Mouse (Mus musculus) lung, postnatal 0 days (tissue): ENCODE results near the gene Gm6993. TPM values are rescaled to one million over a fixed set of nuclear protein-coding genes. Genes with fewer than 3 reads are reported as not detected.

Experiments
- ATAC-seq: fragments of 200-750 bp; cut with Nextera tagmentation; 2 replicates; pipeline ENCODE4 v1.8.0; 2017; ENCODE audit warnings: moderate library complexity
- DNase-seq: peaks from one replicate; pipeline ENCODE4 v3.0.0-alpha.2; 2016; ENCODE audit warnings: low spot score
- H3K27ac ChIP-seq: fragments of 300-500 bp; sonication (generic); 2 replicates; pipeline ENCODE4 v1.5.1; 2014; ENCODE audit warnings: antibody characterized with exemption, mild to moderate bottlenecking, low read length, mixed read lengths
- H3K27me3 ChIP-seq: fragments of 300-500 bp; sonication (generic); replicated peaks from 2 replicates; pipeline ENCODE4 v1.6.1; 2014; ENCODE audit warnings: low read length, mixed read lengths; ENCODE audit not compliant: insufficient read depth
- H3K36me3 ChIP-seq: fragments of 300-500 bp; sonication (generic); 2 replicates; pipeline ENCODE4 v1.6.1; 2014; ENCODE audit warnings: low read length, mixed read lengths; ENCODE audit not compliant: insufficient read depth
- H3K4me1 ChIP-seq: fragments of 300-500 bp; sonication (generic); 2 replicates; pipeline ENCODE4 v1.6.1; 2014; ENCODE audit warnings: antibody characterized with exemption, low read depth, low read length, mixed read lengths; ENCODE audit not compliant: insufficient read depth
- H3K4me2 ChIP-seq: fragments of 300-500 bp; sonication (generic); replicated peaks from 2 replicates; pipeline ENCODE4 v1.6.1; 2014; ENCODE audit warnings: low read depth, mild to moderate bottlenecking, low read length, moderate library complexity, mixed read lengths
- H3K4me3 ChIP-seq: fragments of 300-500 bp; sonication (generic); 2 replicates; pipeline ENCODE4 v1.5.1; 2014; ENCODE audit warnings: low read depth, low read length
- H3K9ac ChIP-seq: fragments of 300-500 bp; sonication (generic); replicated peaks from 2 replicates; pipeline ENCODE4 v1.6.1; 2014; ENCODE audit warnings: low read depth, mild to moderate bottlenecking
- H3K9me3 ChIP-seq: fragments of 300-500 bp; sonication (generic); 2 replicates; pipeline ENCODE4 v1.6.1; 2016; ENCODE audit warnings: low read length, mixed read lengths
- CTCF ChIP-seq: IDR thresholded peaks from 2 replicates; pipeline ENCODE4 v1.5.1; 2016; ENCODE audit warnings: antibody characterized with exemption, mild to moderate bottlenecking
- EP300 ChIP-seq: IDR thresholded peaks from 2 replicates; pipeline ENCODE4 v1.6.1; 2016; ENCODE audit warnings: antibody characterized with exemption, mild to moderate bottlenecking, control low read depth
- WGBS: fragments of 180-500 bp; shearing (Covaris S2); extraction: QIAGEN DNeasy Blood & Tissue Kit; methylation state at CpG from one replicate; pipeline ENCODE4 v1.1.7; 2014; 5-methylcytosine and 5-hydroxymethylcytosine counted together
- polyA plus RNA-seq: library from polyadenylated mRNA; unstranded; fragments of >200 nt; fragmentation: Nextera tagmentation; extraction: Ambion mirVana; gene quantifications from 2 replicates; pipeline ENCODE4 v1.2.1, GENCODE M21; 2015

The Gm6993 gene
- polyA plus RNA-seq, 1 experiment from 2014 or later, result not detected

GRCm38 (mm10) chr12:31267363-31267762, 26.8 kb downstream of the Gm6993 start:
- TF ChIP-seq CTCF, result no peak
- no peak for TF ChIP-seq EP300
- peak overlapping the region; percentile 90 for H3K4me2 ChIP-seq
- no peak overlapping the region for H3K9ac ChIP-seq
- H3K27ac ChIP-seq, result no peak overlapping the region
- 31% methylated on average over 4 of the region's 4 CpGs for WGBS
- peaks cover 29% of the 10 kb centered on the region; the same call in 1 of the 2 replicates for H3K4me1 ChIP-seq
- no peaks in the 10 kb centered on the region for H3K36me3 ChIP-seq
- DNase-seq (no peak), ATAC-seq (no peak)
- H3K9me3 ChIP-seq, result no peaks in the 10 kb centered on the region
- H3K4me3 ChIP-seq, result peak overlapping the region; percentile 65; the same call in 1 of the 2 replicates
- no peaks in the 10 kb centered on the region for H3K27me3 ChIP-seq

GRCm38 (mm10) chr12:31268315-31268714, 27.7 kb downstream of the Gm6993 start:
- Histone ChIP-seq H3K27me3 (no peaks in the 10 kb centered on the region), H3K4me2 (0 out of 2 replicates have a peak overlapping the region, but pooled peaks have one; percentile 11), H3K4me3 (no peak overlapping the region), H3K4me1 (peaks cover 29% of the 10 kb centered on the region; the same call in 1 of the 2 replicates), H3K9me3 (no peaks in the 10 kb centered on the region), H3K36me3 (peaks cover 6% of the 10 kb centered on the region; the same call in 1 of the 2 replicates), H3K27ac (no peak overlapping the region), H3K9ac (no peak overlapping the region)
- ATAC-seq (no peak), DNase-seq (no peak)
- no peak for TF ChIP-seq EP300
- no peak for TF ChIP-seq CTCF
- WGBS, result 64% methylated on average over 3 of the region's 3 CpGs

- no peak for DNase-seq
- TF ChIP-seq CTCF (no peak), EP300 (no peak)
- Histone ChIP-seq H3K9me3 (no peaks in the 10 kb centered on the region), H3K9ac (no peak overlapping the region), H3K27ac (no peak overlapping the region; the same call in 1 of the 2 replicates), H3K27me3 (no peaks in the 10 kb centered on the region), H3K4me3 (no peak overlapping the region), H3K4me1 (peaks cover 29% of the 10 kb centered on the region; the same call in 1 of the 2 replicates), H3K36me3 (peaks cover 12% of the 10 kb centered on the region; the same call in 1 of the 2 replicates), H3K4me2 (no peak overlapping the region)
- 63% methylated on average over 12 of the region's 12 CpGs for WGBS
- no peak for ATAC-seq
These were observed 28.5 kb downstream of the Gm6993 start for GRCm38 (mm10) chr12:31269020-31269597.

- Histone ChIP-seq H3K36me3 (peaks cover 12% of the 10 kb centered on the region; the same call in 1 of the 2 replicates), H3K9me3 (no peaks in the 10 kb centered on the region), H3K4me2 (peak overlapping the region; percentile 32; the same call in 1 of the 2 replicates), H3K27me3 (no peaks in the 10 kb centered on the region), H3K4me3 (no peak overlapping the region), H3K27ac (peak overlapping the region; percentile 68; the same call in 1 of the 2 replicates), H3K4me1 (peaks cover 32% of the 10 kb centered on the region; the same call in 1 of the 2 replicates), H3K9ac (no peak overlapping the region)
- TF ChIP-seq CTCF, result no peak
- TF ChIP-seq EP300, result no peak
- DNase-seq (no peak), ATAC-seq (no peak)
- WGBS, result 71% methylated on average over 10 of the region's 10 CpGs
These were observed 29.8 kb downstream of the Gm6993 start for GRCm38 (mm10) chr12:31270361-31270760.

GRCm38 (mm10) chr12:31270776-31271175, 30.2 kb downstream of the Gm6993 start:
- TF ChIP-seq CTCF, result no peak
- no peak for TF ChIP-seq EP300
- 38% methylated on average over 5 of the region's 5 CpGs for WGBS
- DNase-seq, result no peak
- Histone ChIP-seq H3K27me3 (no peaks in the 10 kb centered on the region), H3K4me3 (no peak overlapping the region), H3K27ac (peak overlapping the region; percentile 68), H3K4me1 (peaks cover 32% of the 10 kb centered on the region; the same call in 1 of the 2 replicates), H3K36me3 (peaks cover 12% of the 10 kb centered on the region; the same call in 1 of the 2 replicates), H3K9ac (no peak overlapping the region), H3K4me2 (peak overlapping the region; percentile 32; the same call in 1 of the 2 replicates), H3K9me3 (no peaks in the 10 kb centered on the region)
- no peak for ATAC-seq

- TF ChIP-seq CTCF (no peak), EP300 (peak; percentile 74)
- peaks cover 32% of the 10 kb centered on the region; the same call in 1 of the 2 replicates for H3K4me1 ChIP-seq
- H3K27ac ChIP-seq, result peak overlapping the region; percentile 68
- WGBS, result 6% methylated on average over 16 of the region's 16 CpGs
- H3K9ac ChIP-seq, result no peak overlapping the region
- H3K4me2 ChIP-seq, result peak overlapping the region; percentile 32
- peak; percentile 63 for ATAC-seq
- no peaks in the 10 kb centered on the region for H3K27me3 ChIP-seq
- DNase-seq, result peak; percentile 89
- no peaks in the 10 kb centered on the region for H3K9me3 ChIP-seq
- H3K36me3 ChIP-seq, result peaks cover 12% of the 10 kb centered on the region; the same call in 1 of the 2 replicates
- no peak overlapping the region for H3K4me3 ChIP-seq
These were observed 30.9 kb downstream of the Gm6993 start for GRCm38 (mm10) chr12:31271361-31272011.
